Mouse (Mus musculus) cerebellum, postnatal 36 days (tissue): Measurements from ENCODE around the gene Tgm4.

ENCODE experiments used
- DNase-seq, 2 experiments: peaks; one replicate each; pipeline ENCODE4 v3.0.0; 2021 to 2022; ENCODE audit warnings: mixed read lengths in 2 of 2

Tgm4 gene

GRCm38 (mm10) chr9:123034426-123034825 lies at the start of gene Tgm4:
Gene Tgm4 (plus strand): TSS chr9:123034726.
- no peak for DNase-seq

GRCm38 (mm10) chr9:122998406-122999192 lies 35.9 kb upstream of the Tgm4 start:
- no peak for DNase-seq

GRCm38 (mm10) chr9:122999193-122999586 lies 35.3 kb upstream of the Tgm4 start:
- no peak for DNase-seq

GRCm38 (mm10) chr9:123004718-123005117 lies 29.8 kb upstream of the Tgm4 start:
- no peak for DNase-seq

GRCm38 (mm10) chr9:123006071-123006470 lies 28.5 kb upstream of the Tgm4 start:
- DNase-seq = no peak

GRCm38 (mm10) chr9:123020995-123021631 lies 13.4 kb upstream of the Tgm4 start, which contains the start of gene Tmem42:
Gene Tmem42 (plus strand): TSS chr9:123021326.
- peak; percentile 90 to 91 for DNase-seq

- peak in 1 of 2 experiments; percentile 21 for DNase-seq
Observed at GRCm38 (mm10) chr9:123021636-123022379, 12.7 kb upstream of the Tgm4 start.

GRCm38 (mm10) chr9:123024201-123024600 lies 10.3 kb upstream of the Tgm4 start:
- DNase-seq = no peak

GRCm38 (mm10) chr9:123031496-123032246 lies 2.9 kb upstream of the Tgm4 start:
- DNase-seq = no peak

GRCm38 (mm10) chr9:123047665-123048064 lies 13.1 kb downstream of the Tgm4 start:
- no peak for DNase-seq

GRCm38 (mm10) chr9:123058724-123059292 lies 24.3 kb downstream of the Tgm4 start:
- DNase-seq = no peak

GRCm38 (mm10) chr9:123060172-123060571 lies 25.6 kb downstream of the Tgm4 start:
- DNase-seq = no peak

GRCm38 (mm10) chr9:123079149-123079548 lies 44.6 kb downstream of the Tgm4 start:
- DNase-seq = no peak

GRCm38 (mm10) chr9:123080355-123080754 lies 45.8 kb downstream of the Tgm4 start:
- DNase-seq = no peak

GRCm38 (mm10) chr9:123080796-123081195 lies 46.3 kb downstream of the Tgm4 start:
- no peak for DNase-seq

GRCm38 (mm10) chr9:123085373-123085772 lies 50.8 kb downstream of the Tgm4 start:
- DNase-seq = no peak

GRCm38 (mm10) chr9:123087558-123087957 lies 53.0 kb downstream of the Tgm4 start:
- no peak for DNase-seq

GRCm38 (mm10) chr9:123090844-123091243 lies 56.3 kb downstream of the Tgm4 start:
- DNase-seq = no peak

- DNase-seq = no peak
Observed at GRCm38 (mm10) chr9:123099631-123100455, 65.3 kb downstream of the Tgm4 start.

- no peak for DNase-seq
Observed at GRCm38 (mm10) chr9:123103425-123103824, 68.9 kb downstream of the Tgm4 start.

GRCm38 (mm10) chr9:123104362-123104761 lies 69.8 kb downstream of the Tgm4 start:
- DNase-seq = no peak
